Mouse (Mus musculus) CH12F3 (cell line): ENCODE measurements around the gene Ptpn3.

Experiments
- in situ Hi-C: fragments of 300-500 bp; cut with MboI; formaldehyde crosslinking; loops from 2 replicates; pipeline ENCODE4 v1.14.3; 2020; ENCODE audit warnings: low sequenced_read_pairs

Ptpn3 gene

DNA sequence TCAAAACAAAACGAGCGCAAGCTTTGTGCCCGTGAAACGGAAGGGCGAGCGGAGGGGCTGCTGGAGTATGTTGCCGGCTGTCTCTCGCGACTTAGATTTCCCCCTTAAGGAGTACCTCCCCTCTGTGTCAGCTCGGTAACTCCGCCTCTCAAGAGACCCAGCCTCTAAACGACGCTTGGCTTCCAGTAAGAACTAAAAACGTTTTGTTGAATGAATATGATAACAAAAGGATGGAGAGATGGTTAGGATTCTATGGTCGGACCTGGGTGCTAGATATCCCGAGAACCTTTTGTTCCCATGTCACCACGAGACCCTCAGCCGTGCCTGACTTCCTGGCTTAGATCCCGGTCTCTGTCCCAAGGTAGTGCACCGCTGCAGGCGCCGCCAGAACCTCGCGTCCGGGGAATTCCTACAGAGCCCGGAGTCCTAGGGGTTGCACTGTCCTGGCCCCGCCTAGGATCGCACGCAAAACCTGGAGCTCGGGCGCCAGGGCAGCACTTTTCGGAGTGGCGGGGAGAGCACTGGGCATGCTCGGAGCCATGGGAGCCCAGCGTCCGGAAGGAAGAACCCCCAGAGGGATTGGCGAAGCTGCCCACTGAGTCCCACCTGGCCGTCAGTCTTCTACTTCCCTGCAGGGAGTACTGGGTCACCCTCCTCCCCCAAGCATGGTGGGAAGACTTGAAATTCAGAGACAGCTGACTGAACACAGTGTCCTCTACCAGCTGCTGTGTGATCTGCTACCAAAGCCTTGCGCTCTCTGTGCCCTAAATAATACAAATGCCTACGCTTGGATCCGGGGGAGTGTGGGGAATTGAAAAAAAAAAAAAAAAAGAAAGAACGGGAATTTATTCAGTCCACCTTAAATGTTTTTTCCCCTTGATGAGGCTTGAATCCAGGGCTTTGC lies at the start of gene Ptpn3:
Gene Ptpn3, minus strand, starts transcription at position 428 of the 904 bp plus-strand sequence.
- in situ Hi-C loops, result no loop called here

- in situ Hi-C loops, result no loop called here
Measured at GRCm38 (mm10) chr4:57350541-57350940, 48.9 kb upstream of the Ptpn3 start.

- in situ Hi-C loops, result no loop called here
Measured at GRCm38 (mm10) chr4:57343996-57344395, 42.4 kb upstream of the Ptpn3 start.

DNA sequence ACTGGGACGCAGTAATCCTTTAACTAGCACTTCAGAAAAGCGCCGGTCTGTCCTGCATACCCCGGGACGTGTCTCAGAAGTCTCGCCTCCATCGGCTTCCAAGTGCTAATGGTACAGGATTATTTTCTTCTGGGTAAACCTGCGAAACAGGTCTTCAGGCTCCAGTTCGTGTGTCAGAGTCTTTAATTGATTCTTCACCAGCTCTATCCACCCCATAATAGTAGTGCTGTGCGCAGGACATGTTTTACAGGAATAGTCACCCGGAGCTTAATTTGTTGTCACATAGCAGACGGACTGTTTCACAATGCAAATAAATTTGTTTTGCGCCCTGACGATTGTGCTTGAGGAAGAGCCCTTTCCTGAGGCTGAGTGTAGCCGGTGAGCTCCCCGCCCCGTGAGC lies 37.3 kb upstream of the Ptpn3 start:
- in situ Hi-C loops, result no loop called here

DNA sequence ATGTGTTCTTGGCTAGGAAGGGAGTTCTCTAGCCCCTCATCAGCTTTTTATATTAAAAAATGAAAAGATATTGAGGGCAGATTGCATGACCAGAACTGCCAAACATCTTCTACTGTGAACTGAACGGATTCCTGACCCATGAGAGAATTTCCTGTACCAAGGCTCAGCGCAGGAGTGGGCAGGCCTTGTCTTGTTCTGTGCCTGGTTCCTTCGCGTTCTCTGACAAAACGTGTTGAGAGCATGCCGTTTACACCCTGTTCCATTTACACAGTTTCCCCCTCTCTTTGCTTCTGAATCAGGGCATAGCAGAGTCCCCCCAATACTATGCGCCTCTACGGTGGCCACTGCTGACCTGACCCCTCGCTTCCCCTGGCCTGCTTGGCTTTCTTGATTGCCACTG lies 36.4 kb upstream of the Ptpn3 start:
- in situ Hi-C loops, result no loop called here

DNA sequence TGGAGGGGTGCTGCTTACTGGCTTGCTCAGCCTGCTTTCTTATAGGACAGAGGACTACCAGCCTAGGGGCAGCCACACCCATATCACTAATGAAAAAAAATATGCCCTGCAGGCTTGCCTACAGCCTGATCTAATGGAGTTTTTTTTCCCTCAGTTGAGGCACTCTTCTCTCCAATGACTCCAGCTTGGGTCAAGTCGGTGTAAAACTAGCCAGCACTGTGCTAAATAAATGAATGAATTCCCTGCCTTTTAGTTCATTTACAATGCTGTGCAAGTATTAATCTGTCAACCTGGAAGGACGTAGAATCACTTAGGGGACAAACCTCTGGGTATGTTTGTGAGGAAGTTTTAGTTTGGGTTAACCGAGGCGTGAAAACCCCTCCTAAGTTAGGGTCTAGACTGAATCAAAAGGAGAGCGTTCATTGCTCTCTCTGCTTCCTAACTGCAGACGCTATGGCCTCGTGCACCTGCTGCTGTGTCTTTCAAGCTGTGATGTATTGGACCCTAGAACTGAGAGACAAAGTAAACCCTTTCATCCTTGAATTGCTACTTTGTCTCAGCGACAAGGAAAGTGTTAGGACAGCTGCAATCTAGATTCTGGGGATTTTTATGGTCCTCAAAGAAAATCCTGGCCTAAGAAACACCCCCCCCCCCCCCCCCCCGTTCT lies 33.5 kb upstream of the Ptpn3 start:
- in situ Hi-C loops, result no loop called here

DNA sequence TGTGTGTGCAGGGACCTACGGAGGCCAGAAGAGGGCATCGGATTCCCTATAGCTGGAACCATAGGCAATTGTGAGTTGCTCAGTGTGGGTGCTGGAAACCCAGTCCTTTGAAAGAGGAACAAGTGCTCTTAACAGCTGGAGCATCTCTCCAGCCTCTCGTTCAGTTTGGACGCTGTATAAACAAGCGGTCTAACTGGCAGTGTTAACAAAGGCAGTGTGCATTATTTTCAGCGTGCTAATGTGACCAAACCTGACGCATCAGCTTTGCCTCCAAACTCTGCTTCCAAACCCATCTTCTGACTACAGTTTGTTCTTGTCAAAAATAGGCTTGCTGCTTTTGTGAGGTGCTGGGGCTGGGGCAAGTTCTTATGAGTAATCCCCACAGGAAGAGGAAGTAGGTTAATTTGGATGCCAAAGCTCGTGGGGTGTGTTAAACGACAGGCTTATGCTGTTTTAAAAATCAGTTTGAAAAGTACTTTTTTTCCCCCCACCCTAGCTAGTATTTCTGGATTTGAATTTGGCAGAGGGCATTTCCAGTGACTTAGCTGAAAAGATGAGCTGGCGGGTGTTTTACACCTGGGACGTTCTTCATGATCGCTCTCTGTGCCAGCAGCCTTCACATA lies 32.4 kb upstream of the Ptpn3 start:
- in situ Hi-C loops, result no loop called here

DNA sequence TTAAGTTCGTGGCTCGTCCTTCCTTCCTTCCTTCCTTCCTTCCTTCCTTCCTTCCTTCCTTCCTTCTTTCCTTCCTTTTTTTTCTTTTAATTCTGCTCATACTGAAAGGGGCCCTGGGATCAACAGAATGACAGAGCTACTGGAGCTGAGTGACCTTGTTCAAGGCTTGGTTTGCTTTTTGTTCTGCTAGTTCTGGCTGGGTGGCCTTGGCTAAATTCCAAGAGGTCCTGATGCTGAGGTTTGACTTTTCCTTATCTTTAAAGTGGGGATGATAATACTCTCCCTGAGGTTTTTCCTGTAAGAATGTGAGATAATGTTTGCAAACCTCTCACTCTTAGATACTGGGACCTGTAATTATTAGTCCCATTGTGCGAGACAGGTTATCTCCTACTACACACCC lies 30.9 kb upstream of the Ptpn3 start:
- in situ Hi-C loops, result no loop called here

DNA sequence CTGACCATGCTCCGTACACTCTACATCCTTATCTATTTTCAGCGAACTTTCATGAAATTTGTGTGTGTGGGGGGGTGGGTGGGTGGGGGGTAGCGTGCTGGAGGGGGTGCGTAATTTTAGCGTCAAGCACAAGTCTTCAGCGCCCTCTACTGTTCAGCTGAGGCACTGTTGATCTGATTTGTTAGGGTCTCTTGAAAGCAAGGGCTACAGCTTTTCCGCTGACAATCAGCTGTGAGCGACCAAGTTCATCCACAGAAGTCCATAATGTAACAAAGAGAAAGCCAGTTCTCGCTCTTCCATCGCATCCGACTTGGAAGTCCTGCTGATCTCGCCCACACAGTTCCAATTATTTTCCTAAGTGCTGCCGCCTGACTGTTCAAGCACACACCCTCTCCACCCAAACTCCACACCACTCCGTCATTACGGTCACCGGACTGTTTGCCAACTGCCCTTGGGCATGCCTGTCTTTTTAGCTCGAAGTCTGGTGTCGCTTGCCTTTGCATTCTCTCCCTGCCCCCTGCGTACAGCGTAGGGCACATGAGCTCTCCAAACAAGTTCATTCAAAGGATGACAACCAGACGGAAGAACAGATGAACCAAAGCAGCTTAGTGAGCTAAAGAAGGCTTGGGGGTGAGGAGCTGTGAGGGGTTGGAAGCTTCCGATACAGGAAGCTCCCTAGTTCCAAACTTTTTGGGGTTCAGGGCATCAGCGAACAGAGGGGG lies 19.1 kb upstream of the Ptpn3 start:
- in situ Hi-C loops, result no loop called here

DNA sequence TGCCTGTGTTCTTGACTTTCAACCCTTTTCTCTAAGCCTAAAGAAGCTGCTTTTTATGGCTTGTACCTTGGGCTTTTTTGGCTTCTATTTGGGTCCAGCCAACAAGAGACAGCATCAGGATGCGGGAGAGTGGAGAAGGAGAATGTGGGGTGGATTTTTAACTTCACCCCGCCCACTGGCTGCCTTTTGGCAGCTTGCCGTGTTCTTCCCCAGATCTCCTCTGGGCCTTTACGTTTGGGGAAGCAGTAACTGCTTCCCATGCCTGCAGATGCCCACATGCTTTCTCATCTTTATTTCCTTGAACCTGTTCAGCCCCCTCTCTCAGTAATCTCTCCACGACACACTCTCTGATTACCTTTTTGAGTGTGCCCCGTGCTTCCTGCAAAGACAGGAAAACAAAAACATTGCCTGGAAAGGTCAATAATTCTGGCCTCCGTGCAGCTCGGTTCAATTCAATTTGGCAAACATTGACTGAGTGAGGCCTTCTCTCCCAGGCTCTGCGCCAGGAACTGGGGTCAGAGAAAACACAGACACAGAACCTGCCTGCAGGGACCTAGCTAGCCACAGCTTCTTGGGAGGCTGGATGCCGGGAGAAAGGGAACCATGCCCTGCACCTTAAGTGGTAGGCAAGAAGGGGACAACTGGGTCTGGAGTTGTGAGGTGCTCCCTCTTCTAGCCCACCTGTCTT lies 17.0 kb upstream of the Ptpn3 start:
- in situ Hi-C loops, result no loop called here

DNA sequence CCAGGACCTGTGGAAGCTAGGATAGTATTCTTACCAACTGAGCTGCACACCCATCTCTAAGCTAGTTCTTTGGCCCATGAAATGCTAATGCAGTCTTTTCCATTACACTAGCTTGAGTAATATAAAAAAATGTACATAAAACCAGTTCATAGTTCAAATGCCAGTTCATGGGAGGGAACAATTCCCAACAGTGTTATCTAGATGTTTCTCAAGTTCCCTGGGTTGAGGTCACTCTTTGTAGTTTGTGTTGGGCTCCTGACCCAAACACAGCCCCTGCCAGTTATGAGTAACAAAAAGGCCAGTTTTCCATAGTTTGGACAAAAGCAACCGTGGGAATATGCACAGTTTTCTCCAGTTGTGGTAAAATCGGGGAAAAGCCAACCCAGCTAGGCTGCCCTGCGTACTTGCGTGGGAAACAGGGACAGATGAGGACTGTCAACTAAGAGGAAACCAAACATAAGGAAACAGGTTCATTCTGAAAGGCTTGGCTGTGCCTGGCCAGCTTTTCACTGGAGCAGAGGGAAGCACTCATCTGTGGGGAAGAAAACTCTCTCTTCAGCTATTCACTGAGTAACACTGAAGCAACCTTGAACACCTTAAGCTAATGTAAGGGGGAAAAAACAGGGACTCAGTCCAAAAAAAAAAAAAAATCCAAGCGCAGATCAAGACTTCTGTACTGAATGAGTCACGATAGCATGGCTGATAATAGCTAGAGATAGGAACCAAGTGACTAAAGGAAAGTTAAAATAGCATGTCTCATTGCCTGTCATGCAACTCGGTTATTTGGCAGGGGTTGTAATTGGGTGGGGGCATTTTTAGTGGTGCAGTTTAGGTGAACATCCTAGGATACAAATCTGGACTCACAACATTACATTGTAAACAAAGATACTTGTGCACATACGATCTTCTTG lies 10.9 kb upstream of the Ptpn3 start:
- in situ Hi-C loops, result no loop called here

GRCm38 (mm10) chr4:57311750-57312149 lies 10.1 kb upstream of the Ptpn3 start:
- in situ Hi-C loops, result no loop called here

GRCm38 (mm10) chr4:57308214-57309000 lies 6.8 kb upstream of the Ptpn3 start:
- in situ Hi-C loops, result no loop called here

- in situ Hi-C loops, result no loop called here
Measured at GRCm38 (mm10) chr4:57307747-57308146, 6.1 kb upstream of the Ptpn3 start.

GRCm38 (mm10) chr4:57306260-57306659 lies 4.6 kb upstream of the Ptpn3 start:
- in situ Hi-C loops, result no loop called here

- in situ Hi-C loops, result no loop called here
Measured at GRCm38 (mm10) chr4:57305644-57306043, 4.0 kb upstream of the Ptpn3 start.

DNA sequence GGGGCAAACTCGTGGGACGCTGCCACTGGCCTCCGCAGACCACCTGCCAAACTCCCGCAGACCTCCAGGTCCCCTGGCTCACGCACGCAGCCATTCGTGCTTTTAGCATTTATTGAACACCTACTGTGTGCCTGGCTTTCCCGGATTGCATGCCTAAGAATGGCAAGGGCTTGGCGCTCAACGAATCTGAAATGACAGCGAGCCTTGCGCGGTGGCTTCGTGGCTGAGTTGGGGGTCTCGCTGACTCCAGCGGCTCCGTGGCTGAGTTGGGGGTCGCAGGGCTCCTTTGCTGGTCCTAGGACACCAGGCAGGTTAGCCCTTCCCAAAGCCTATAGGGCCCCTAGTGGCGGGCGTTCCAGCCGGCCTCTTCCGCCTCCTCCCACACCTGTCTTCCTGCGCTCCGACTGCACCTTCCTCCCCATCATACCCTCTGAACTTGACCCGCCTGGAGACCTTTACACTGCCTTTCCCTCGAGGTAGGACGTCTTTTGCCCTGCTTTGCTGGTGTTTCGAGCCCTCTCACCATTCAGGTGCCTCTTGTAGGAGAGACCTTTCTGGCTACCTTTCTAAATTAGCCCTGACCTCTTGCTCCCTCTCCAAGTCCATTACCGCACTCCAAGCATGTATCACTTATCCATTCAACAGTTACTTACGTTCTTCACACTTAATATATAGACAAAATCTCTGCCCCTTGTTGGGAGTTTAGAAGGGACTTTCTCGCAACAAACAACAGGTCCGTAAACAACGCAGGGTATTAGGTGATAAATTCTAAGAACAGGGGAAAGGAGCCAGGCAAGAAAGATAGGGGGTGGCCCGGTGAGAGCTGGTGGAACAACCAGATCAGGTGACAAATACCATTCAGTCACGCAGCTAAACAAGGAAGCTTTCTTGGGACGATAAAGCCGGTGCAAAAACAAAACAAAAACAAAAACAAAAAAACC lies 898 bp downstream of the Ptpn3 start:
- in situ Hi-C loops, result no loop called here
